Mouse (Mus musculus): ENCODE results near the gene Smyd3.

The Smyd3 gene

DNA sequence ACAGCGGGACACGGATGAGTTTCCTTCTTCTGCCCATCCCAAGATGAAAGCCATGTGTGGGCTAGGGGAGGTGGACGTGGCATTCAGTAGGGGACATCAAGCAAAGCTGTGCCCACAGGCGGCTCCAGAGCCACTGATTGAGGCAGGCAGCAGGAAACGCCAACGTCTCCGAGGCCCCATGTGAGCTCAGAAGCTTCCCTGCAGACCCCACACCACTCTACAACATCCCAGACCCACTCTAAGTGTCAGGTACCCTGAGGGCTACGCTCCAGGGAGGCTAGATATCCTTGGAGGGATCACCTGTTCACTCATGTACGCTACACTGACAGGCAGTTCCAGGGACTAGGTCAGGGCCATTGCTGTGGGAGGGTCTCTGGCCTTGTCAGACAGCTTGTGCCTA is 556.2 kb downstream of the Smyd3 start:
- DNase-seq (ENCODE audit: low read depth, low spot score), result no peak

DNA sequence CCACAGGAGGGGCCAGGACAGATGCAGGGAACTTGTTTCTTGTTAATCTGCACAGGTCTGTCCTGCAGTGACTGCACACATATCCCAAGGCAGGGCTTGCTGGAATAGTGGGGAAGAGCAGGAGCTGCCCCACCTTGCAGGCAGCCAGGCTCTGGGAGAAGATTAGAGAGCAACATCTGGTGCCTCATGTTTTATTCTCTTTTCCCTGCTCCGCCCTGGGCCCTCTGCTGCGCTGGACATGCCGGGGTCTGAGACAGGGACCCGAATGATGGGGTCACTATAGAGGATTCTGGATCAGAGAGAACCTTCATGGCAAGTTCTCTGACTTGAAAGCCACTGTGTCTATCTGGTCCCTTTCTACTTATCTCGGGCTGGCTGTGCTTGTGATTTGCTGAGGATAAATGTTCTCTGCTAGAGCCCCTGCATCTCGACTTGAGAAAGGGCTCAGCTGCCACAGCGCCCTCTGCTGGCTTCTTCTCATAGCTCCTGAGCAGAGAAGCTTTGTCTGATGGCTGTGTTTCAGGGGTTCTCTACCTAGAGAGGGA is 557.8 kb downstream of the Smyd3 start:
- peak; percentile 75 for DNase-seq (ENCODE audit: low read depth, low spot score)

DNA sequence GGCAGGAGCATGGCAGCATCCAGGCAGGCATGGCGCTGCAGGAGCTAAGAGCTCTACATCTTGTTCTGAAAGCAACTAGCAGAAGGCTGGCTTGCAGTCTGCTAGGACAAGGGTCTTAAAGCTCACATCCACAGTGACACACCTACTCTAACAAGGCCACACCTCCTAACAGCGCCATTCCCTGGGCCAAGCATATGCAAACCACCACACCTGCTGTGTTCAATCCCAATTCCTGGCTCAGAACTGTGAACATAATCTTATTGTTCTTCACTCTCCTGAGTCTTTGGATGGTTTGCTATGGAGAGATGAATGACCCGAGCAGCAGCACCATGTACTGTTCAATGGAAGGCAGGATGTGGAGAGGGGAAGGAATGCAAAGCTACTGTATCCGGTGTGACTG is 559.2 kb downstream of the Smyd3 start:
- no peak for DNase-seq (ENCODE audit: low read depth, low spot score)

DNA sequence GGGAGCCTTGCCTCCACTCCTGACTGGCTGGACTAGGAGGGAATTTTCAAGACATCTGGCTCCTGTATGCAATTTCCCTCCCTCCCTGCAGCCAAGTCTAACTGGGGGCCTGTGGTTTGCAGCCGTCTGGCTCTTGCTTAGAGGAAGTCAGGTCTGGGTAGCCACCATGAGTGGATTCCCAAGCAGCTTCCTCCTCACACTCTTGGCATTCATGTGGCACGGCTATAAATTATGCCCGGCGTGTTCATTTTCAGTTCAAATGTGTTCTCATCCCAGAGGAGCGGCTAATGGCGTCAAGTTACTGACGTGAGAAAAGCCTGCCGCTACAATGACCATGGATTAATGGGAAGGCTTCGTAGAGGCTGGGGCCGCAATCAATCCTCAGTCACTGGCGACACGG is 564.9 kb downstream of the Smyd3 start:
- peak; percentile 39 for DNase-seq (ENCODE audit: low read depth, low spot score)

DNA sequence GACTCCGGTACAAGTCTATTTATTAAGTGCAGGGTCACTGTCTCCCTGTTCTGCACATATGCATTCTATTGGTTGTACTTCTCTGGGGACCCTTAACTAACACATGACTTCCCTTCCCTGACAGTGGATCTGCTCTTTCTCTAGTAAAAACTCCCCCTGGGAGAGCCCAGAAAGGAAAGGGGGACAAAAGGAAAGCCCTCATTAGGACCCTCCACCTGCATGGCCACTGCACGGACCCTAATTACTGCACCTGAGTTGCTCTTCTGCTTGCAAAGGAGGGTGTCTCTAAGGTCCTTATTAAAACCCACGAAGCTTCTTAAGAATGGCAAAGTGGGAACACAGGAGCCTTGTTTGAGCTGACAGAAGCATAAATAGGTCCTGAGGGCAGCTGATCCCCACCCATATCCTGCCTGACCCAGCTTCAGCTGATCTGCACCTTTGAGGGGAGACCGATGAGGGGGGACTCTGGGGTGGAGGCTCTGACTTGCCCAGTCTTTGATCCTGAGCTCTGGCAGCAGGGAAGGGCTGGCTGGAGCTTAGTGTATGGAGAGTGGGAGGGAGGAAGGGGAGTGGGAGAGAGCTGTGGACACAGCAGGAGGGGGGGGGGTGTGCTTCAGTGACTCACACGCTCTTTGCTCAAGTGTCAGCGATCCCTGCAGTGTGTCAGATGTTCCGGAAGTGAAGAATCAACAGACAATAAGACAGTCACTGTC is 575.4 kb downstream of the Smyd3 start:
- no peak for DNase-seq (ENCODE audit: low read depth, low spot score)

DNA sequence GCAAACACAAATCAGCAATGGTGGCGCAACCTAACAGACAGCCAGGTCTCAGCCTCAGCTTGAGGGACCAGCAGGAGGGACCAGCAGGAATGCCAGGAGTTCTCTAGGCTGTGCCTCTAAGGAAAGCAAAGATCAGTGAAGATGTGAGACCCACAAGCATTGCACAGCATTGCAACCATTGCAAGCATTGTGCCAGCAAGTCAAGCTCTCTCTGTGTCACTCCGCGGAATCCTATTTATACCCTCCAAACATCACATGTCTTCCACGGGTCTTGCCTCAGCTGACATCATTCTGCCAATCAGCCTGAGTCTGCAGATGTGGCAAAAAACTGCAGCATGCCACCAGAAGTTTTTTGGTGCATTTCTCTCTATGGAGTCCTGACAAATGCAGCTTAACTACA is 577.5 kb downstream of the Smyd3 start:
- DNase-seq (ENCODE audit: low read depth, low spot score), result no peak

DNA sequence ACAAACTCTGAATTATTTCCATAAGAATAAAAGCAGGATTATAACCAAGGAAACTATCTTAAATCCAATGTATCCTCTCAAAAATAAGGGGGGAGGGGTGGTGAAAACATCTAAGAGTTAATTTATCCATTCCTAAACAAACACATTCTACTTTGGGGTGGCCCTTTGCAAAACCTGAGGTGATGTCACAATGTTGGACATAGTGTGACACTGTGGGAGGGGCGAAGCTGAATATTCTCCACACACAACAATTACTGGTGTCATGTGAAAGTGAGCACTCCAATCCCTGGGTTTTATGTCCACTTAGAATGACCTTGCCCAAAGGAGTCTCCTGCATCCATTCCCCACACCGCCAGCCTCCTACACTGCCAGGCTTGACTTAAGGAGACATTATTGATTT is 580.9 kb downstream of the Smyd3 start:
- no peak for DNase-seq (ENCODE audit: low read depth, low spot score)

DNA sequence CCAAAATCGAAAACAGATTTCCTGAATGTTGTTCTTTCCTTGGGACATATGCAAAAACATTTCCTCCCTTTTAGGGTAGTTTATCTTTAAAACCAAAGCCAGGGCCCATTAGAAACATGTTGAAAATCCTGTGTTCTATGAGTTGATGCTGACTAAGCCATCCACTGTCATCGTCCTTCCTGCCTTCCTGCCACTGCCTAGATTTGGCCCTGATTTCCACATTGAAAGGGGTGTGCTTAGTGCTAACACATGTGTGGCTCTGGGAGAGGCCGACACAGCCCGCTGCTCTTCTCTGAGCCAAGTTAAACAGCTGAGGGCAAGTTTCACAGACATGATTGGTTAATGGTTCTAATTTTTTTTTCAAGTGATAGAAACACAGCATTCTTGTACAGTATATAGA is 581.4 kb downstream of the Smyd3 start:
- DNase-seq (ENCODE audit: low read depth, low spot score), result no peak

DNA sequence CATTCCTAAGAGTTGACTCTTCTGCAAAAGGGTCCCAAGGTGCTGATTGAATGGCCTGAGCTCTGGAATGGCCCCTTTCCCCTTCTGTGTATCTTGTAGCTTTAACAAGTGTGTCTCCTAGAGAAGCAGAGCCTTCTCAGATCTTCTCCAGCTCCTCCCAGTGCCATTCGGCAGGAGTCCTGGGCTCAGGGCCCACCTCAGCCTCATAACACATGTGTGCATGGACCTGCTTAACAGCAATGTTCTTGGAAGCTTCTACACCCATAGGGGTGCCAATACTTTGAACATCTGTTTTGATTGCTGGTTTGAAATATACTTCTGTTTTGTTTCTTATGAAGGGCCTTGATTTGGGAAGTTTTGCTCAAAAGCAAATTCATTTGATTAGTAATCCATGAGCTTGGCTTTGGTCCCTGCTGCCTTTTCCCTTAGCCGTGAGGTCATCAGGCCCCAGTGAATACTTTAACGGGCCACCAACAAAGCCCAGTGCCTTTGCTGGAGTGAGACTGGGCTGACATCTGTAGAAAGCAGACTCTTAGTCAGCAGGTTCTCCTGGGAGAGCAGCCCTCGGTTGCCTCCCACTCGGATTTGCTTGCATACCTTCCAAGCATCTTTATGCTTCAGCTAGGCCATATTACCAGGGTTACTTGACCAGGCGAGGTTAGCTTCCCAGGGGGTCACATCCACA is 583.7 kb downstream of the Smyd3 start:
- DNase-seq (ENCODE audit: low read depth, low spot score), result no peak

DNA sequence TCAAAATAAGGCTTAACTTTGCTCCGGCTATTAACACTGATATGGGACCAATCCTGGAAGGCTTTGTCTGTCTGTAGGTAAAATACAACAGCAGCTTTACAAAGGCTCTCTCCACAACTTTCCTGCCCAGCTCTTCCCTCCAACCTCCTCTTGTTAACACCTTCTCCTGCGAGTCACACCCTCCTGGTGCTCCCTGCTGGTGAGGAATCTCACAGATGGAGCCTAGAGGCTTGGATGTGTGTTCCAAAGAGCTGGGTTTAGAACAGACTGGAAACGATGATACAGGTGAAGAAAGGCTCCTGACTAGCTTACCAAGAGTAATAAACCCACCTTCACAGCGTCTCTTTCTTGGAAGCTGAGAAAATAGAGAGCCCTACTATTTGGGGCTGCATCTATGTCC is 588.3 kb downstream of the Smyd3 start:
- DNase-seq (ENCODE audit: low read depth, low spot score), result no peak

DNA sequence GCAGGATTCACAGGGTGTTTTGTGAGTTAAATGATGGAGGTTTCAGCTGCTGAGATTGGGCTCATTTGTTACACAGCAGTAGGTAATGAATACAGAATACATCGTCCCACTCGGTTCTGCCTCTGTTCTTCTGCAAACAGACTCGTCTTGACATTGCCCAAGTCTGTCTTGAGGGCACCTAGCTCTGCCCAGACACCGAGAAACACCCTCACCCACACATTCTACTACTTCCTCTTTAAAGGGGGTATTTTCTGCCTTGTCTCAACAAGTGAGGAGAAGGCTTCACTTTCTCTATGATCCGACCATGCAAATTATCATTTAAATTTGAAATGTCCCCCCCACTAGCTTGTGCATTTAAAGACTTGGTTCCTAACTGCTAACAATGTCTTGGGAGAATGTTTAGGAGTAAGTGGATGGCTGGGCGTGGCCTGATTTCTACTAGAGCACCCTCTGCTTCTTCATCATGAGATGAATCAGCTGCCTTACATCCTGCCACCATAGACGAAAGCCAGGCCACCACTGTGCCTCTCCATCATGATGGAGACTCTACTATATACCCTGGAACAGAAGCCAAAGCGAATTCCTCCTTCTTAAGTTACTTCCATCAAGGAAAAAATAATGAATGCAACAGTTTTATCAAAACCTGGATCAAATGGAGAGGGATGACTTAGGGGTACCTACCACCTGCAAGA is 593.2 kb downstream of the Smyd3 start:
- no peak for DNase-seq (ENCODE audit: low read depth, low spot score)

DNA sequence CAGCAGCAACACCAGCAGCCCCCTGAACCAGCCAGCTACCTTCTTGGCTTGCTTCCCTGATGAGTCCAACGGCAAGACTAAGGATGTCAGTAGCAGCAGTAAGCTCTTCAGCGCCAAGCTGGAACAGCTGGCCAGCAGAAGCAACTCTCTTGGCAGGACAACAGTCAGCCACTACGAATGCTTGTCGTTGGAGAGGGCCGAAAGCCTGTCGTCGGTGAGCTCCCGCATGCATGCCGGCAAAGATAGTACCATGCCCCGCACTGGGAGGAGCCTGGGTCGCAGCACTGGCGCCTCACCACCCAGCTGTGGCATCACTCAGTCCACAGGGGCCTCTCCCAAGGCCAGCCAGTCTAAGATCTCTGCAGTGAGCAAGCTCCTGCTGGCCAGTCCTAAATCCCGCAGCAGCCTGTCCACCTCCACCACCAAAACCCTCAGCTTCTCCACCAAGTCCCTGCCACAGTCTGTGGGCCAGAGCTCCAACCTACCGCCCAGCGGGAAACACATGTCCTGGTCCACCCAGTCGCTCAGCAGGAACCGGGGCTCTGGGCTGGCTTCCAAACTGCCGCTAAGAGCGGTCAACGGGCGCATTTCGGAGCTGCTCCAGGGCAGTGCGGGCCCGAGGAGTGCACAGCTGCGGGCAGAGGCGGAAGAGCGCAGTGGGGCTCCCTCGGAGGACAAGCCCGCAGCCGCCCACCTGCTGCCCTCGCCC is 600.5 kb downstream of the Smyd3 start:
- DNase-seq (ENCODE audit: low read depth, low spot score), result no peak

DNA sequence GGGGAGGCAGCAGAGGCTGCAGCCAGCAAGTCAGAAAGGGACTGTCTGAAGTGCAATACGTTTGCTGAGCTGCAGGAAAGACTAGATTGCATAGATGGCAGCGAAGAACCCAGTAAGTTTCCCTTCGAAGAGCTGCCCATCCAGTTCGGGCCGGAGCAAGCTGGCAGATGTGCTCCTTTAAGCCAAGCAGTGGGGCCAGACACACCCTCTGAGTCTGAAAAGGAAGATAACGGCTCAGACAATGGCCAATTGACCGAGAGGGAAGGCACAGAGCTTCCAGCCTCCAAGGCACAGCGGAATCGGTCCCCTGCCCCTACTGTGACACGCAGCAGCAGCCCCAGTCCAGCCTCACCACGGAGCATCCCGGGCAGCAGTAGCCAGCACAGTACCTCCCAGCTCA is 602.8 kb downstream of the Smyd3 start:
- no peak for DNase-seq (ENCODE audit: low read depth, low spot score)

DNA sequence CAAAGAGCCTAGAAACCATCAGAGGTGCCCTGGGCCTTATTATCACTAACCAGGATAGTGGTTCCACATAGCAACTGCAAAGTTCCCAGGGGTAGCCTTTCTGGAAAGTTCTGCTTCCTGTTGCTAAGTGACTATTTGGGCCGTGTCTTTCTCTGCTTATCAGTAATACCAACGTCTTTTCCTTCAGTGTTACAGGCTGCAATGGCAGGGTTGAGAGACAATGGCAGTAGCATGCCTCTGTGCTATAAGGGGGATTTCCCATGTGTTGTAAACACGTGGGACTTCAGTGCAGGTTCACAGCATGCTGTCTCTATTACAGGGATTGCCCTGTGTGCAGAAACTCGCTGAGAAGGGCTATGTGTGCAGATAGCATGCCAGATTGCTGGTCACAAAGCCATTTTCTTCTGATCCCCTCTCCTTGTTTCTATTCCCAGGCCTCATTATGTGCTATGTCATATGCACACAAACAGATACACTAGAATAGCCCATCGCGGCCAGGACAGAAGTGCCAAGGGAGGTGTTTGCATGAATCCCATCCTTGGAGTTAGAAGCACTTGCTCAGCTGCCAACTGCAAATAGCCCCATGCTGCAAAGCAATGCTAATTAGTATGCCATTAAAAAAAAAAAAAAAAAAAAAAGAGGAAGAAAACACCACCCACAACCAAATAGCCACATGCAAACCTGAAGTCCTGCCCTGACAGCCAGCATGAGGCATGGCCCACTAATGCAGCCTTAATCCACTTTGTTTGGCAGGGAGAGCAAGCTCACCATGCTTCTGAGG is 604.7 kb downstream of the Smyd3 start:
- no peak for DNase-seq (ENCODE audit: low read depth, low spot score)

DNA sequence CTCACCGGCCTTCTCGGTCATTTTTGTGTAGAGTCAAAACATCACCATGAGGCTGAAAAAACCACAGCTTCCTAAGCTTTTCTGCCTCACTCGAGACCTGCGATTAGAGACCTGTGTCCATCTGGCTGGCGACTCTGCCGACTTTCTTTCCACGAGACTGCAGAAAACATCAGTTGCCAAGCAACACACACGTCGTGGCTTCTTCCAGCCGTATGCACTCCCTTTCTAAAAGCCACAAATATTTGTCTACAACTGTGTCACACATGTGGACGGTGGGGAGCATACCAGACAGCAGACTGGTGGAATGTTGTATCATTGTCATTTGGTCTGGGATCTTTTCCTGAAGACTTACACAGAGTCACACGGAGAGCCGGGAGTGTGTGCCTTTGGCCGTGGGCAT is 606.9 kb downstream of the Smyd3 start:
- DNase-seq (ENCODE audit: low read depth, low spot score), result no peak
